ENCODE assay signal across 8 mouse cellular contexts in genomic region chr2:3726501-3727078, GRCm38 (mm10).
DNase-seq lines count a peak whose midpoint lies in the region; ATAC-seq and TF ChIP-seq lines count a peak whose summit lies in the region.

No protein-coding gene starts in this region.

- peak overlapping the region; percentile 14 for H3K4me2 ChIP-seq in neural tube, embryonic 15.5 days

- peak; percentile 45 to 46 for DNase-seq in heart, adult 18-20 months
- DNase-seq in heart, postnatal 14 days: no peak
- DNase-seq in testis, postnatal 14 days (ENCODE audit: low spot score): no peak
- DNase-seq in layer of hippocampus, adult 9-10 months (ENCODE audit: low spot score): peak; percentile 54
- DNase-seq in retina, postnatal 1 day: no peak
- no peak for DNase-seq in Muller cell, postnatal 12 days (ENCODE audit: inconsistent ontology term)

- TF ChIP-seq POLR2A in testis, adult 2 months (IDR thresholded peaks at IDR 0.05; ENCODE audit: control insufficient read depth, low read depth, low read length): no peak

- no peaks in the 10 kb centered on the region for H3K36me3 ChIP-seq in testis, adult 2 months (ENCODE audit: control insufficient read depth, insufficient read depth, low read length)
- H3K36me3 ChIP-seq in neural tube, embryonic 15.5 days: no peaks in the 10 kb centered on the region

- peaks cover 5% of the 10 kb centered on the region; the same call in 1 of the 2 replicates for H3K4me1 ChIP-seq in testis, adult 2 months (ENCODE audit: control insufficient read depth, insufficient read depth, low read length)
- peaks cover 23% of the 10 kb centered on the region for H3K4me1 ChIP-seq in neural tube, embryonic 15.5 days

- H3K9ac ChIP-seq in neural tube, embryonic 15.5 days (replicated peaks): no peak overlapping the region

- no peak for TF ChIP-seq CTCF in testis, adult 2 months (IDR thresholded peaks at IDR 0.05; ENCODE audit: control insufficient read depth, insufficient read depth, insufficient replicate concordance, low read depth, low read length)

- no peak overlapping the region for H3K4me3 ChIP-seq in testis, adult 2 months (ENCODE audit: control insufficient read depth, low read depth, low read length)
- H3K4me3 ChIP-seq in neural tube, embryonic 15.5 days (replicated peaks): no peak overlapping the region

- no peaks in the 10 kb centered on the region for H3K9me3 ChIP-seq in neural tube, embryonic 15.5 days (replicated peaks)

- WGBS in neural tube, embryonic 15.5 days: 57% methylated on average over 13 of the region's 13 CpGs

- ATAC-seq in neural tube, embryonic 15.5 days (ENCODE audit: low FRiP score): peak; percentile 45; the same call in 1 of the 2 replicates

- peak overlapping the region; percentile 49 for H3K27ac ChIP-seq in testis, adult 2 months (ENCODE audit: control insufficient read depth, insufficient read depth, low read depth, low read length)
- H3K27ac ChIP-seq in neural tube, embryonic 15.5 days (replicated peaks): peak overlapping the region; percentile 30; the same call in 1 of the 2 replicates

- intact Hi-C loops in heart, postnatal 14 days (cut with DNase I): no loop called here

- no peaks in the 10 kb centered on the region for H3K27me3 ChIP-seq in testis, adult 2 months (ENCODE audit: control insufficient read depth, insufficient read depth, low read length)
- H3K27me3 ChIP-seq in neural tube, embryonic 15.5 days (replicated peaks): no peaks in the 10 kb centered on the region

Comparison
In these comparisons a context has a peak if more than half of its experiments do, and no peak if none do; other contexts are left out.
1. DNase-seq: peak in heart, adult 18-20 months (2 of 2) and layer of hippocampus, adult 9-10 months (single experiment); none in heart, postnatal 14 days (0 of 2), testis, postnatal 14 days (single experiment), retina, postnatal 1 day (single experiment) and Muller cell, postnatal 12 days (single experiment).